Mouse (Mus musculus) heart, adult 11 months (tissue): Measurements from ENCODE around the gene Padi6.

Experiments
- DNase-seq: peaks from one replicate; pipeline ENCODE4 v3.0.0; 2022

The Padi6 gene

GRCm38 (mm10) chr4:140704166-140704565 is 38.3 kb downstream of the Padi6 start:
- DNase-seq: no peak

DNA sequence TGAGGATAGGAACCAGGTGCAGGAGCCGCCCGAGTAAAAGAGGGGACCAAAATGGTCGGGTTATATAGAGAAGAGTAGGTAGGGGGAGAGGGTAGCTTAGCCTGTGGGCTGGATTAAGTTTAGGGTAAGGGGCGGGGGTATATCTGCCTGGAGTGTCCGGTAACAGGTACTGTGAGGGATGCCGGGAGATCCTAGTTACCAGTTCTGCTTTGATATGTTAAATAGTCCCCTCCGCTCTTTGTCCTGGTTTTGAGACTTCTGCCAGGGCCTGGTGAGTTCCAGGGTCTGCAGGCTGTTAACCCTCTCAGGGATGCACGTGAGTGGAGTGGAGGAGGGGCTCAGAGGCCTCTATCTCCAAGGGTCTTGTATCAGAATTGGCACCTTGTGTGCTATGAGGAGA is 38.8 kb downstream of the Padi6 start:
- DNase-seq: peak; percentile 88

DNA sequence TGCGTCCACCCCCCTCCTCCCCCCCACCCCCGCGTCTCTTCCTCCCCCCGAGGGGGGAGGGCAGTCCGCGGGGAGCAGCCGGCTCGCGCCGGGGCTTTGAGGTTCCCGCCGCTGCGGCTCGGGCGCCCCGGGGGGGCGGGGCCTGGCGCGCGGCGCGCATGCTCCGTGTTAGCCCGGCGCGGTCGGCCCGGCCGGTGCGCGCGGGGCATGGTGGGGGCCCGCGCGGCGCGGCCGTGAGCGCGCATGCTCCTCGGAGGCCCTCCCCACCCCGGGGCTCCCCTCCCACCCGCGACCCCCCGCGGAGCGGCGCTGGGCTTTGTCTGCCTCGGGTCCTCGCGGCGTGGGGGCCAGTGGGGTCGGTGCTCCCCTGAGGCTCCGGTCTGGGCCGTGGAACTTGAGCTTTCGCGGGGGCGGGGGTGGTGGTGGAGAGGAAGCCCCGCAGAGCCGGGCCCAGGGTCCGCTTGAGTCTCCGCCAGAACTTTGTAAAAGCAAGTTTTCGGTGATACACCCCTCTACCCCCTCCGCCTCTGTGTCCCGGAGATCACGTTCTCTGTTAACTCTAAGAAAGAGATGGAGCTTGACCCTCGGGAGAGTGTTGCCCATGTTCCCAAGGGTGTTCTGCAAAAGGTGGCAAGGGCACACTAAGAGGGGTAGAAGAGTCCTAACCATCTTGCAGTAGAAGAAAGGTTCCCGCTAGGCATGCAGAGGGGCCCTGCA is 39.7 kb downstream of the Padi6 start:
- peak; percentile 99 for DNase-seq

GRCm38 (mm10) chr4:140701716-140702561 is 40.5 kb downstream of the Padi6 start:
- peak; percentile 94 for DNase-seq

DNA sequence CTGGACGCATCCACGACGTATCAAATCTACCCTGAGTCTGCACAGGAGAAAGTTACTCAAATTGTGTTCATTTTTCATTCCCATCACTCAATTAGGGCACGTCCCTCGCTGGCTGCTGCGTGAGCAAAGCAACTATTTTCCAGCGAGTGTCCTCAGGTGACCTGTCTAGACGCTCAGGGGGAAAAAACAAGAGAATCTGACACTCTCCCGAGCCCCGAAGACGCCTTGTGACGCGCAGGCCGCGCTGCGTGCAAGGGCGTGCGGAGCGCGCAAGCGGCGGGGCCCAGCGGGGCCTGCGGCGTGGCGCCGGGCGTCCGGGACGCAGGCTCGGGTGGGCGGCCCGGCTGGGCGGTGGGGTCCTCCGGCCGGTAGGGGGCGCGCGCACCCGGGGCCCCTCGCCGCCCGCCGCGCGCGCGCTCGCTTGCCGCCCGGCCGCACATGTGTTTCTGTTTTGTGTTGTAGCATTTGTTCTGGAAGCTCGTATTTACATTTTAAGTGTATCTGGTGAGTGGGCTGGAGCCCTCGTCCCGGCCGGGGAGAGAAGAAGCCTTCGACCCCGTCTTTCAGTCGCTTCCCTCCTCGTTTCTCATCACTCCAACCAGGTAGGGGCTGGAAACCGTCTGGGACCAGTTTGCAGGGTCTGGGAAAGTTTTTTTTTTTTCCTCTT is 41.3 kb downstream of the Padi6 start:
- peak; percentile 98 for DNase-seq

GRCm38 (mm10) chr4:140700269-140701018 is 42.0 kb downstream of the Padi6 start, which contains the start of gene Rcc2:
Rcc2 (plus strand) TSS chr4:140700541.
- DNase-seq: no peak

DNA sequence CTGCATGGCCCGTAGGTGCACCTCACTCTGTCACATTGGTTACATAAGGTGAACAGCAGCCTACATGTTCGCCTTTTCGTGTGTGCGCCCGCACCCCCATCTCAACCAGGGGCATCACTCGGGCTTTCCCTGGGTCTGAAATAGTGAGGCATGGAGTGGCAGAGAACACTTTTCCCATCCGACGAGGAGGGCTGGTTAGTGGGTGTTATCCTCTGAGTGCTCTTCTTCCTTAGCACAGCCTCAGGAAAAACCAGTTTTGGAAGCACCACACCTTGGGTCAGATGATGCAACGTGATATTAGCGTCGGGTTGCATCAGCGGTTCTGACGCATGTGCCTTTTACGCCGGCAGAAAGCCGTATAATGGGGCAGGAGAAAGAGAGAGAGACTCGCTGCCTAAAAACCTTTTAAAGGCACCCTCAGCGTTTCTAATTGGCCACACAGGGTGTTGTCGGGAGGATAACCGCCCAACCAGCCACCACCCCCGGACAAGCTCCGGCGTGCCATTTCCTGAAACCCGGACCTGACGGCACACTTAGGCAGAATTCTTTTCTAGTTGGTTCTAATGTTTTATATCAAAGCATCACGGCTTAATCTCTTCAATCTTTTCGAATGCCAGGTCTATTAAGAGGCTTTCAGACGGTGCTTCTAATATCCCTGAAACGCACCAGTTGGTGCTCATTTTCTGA is 42.9 kb downstream of the Padi6 start:
- peak; percentile 98 for DNase-seq

DNA sequence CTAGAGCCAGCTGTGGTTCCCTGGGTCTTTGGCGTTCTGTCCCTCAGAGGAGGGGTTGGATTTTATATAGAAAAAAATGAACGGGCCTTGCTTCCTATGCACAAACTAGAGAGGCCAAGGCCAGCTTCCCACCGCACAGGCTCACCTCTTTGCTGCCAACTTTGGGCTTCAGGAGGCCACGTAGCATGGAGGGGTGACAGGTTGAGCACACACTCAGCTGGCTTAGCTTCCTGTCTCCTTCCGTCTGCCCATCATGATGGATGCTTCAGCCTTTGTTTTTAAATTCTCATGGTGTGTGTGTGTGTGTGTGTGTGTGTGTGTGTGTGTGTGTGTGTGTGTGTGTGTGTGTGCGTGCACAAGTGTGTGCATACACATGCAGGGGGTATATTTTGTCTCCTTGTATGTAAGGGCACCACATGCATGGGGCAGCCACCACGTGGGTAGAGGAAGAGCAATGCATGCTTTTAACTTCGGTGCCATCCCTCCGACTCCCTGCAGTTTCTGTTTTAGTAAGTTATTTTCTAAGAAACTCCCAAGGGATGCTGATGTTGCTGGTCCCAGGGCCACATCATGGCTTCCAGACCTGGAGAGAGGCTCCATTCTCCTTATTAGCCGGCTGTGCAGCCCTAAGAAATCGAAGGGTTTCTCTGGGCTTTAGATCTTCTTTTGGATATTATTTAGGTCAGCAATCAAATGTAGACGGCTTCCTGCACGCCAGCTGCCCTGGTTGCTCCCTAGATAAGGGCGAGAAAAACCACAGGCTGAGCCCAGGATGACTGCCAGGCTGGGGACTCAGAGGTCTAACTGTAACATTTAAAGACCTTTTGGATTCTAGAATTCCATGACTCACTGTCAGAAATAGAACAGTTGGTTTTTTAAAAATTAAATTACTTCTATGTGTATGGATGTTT is 46.5 kb downstream of the Padi6 start:
- DNase-seq: no peak

DNA sequence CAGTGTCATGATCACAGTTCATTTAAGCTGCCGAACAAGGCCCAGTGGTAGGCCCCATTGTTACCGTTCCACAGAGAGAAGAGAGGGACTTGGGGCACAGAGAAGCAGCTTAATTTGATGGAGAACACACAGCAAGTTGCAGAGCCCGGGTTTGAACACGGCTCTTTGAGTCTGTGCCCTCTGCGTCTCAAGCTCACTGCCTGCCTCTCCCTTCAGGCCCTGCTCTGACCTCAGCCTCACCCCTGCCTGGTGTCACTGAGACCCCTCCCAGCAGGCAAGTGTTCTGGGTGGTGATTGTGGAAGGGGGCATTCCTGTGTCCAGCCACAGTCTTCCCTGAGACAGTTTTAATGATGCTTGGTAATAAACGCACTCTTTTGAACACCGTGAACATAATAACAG is 47.3 kb downstream of the Padi6 start:
- no peak for DNase-seq

DNA sequence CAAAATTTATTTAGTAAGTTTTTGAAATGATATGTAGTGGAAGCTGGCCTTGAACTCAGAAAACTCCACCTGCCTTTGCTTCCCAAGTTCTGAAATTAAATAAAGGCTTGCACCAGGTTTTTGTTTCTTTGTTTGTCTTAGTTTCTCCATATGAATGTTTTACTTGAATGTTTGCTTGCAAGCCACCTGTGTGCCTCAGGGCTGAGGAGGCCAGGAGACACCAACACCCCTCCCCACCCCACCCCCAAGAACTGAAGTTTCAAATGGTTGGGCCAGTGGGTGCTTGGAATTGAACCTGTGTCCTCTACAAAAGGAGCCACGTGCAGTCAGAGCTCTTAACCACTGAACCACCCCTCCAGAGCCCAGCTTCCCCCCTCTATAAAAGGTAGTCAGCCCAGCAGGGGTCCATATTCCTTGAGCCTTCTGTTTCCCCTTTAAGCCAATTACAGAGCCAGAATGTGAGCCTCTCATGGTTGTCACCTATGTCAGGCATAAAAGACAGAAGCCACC is 47.8 kb downstream of the Padi6 start:
- DNase-seq: no peak

- DNase-seq: no peak
These were observed 48.9 kb downstream of the Padi6 start for GRCm38 (mm10) chr4:140693513-140693912.

GRCm38 (mm10) chr4:140691481-140691880 is 51.0 kb downstream of the Padi6 start:
- no peak for DNase-seq

GRCm38 (mm10) chr4:140689873-140690655 is 52.4 kb downstream of the Padi6 start:
- no peak for DNase-seq

DNA sequence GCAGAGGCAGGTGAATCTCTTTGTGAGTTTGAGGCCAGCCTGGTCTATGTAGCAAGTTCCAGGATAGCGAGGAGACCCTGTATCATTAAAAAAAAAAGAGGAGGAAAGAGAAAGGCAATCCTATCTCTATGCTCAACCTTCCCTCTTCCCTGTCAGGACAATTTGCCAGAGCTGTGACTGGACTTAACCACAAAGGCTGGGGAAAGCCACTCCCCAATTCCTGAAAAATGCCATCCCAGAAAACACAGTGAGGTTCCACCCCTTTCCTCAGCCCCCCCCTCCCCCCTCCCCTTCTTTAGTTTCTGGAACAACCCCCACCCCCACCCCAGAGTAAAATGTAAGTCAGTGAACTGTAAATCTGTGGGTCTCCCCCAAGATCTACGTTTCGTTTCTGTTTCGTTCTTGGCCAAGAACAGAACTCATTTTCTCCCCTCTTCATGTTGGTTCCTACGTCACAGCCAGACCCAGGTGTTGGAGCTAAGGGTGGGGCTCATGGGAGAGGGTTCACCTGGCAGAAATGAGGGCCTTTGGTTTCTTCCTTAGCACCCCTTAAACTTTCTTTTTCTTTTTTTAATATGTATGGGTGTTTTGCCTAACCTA is 53.5 kb downstream of the Padi6 start:
- no peak for DNase-seq

DNA sequence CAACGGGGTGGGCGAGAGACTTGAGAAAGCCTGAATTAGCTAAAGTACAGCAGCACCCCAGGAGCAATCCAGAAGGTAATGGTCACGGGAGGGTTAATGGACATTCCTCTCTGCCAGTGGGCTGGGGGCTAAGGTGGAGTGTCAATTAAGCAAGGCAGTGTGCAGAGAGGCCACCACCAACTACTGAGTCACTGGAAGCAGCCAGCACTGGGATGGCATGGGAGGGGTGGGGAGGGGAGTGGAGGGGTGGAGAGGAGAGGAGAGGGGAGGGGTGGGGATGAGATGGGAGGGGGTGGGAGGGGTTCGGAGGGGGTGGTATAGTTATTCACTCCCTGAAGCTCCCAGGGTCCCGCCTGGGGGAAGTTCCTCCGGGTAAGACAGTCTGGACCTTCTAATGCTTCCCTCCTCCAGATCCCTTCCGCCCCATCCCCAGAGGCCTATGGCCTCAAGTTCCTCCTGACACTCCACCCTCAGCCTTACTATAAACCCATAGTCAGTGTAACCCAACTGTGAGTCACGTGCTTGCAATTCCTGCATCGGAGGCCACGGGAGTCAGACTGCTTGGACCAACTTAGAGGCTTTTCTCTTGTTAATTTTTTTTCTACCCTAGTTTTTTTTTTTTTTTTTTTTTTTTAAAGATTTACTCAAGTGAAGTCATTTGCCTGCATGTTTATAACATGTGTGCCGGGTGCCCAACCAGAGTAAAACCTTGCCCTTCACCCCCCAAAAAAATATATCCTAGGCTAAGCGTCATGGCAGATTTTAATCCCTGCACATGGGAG is 54.2 kb downstream of the Padi6 start:
- peak; percentile 95 for DNase-seq

DNA sequence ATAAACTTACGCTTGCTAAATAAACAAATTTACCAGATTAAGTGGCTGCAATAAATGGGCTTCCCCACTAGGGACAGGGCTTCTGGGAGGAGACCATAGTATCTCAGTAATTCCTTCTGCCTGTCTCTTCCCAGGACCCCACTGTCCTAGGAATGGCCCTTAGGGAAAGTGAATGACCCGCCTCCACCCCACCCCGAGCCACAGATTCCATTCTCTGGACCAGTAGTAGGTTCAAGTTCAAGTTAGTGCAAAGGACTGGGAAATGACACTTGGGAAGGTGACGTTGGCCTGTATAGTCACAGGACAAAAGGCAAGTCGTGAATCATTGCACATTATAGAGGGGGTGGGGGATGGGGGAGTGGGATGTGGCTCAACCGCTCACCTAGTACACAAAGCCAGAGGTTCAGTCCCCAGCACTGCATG is 57.6 kb downstream of the Padi6 start:
- DNase-seq: no peak

DNA sequence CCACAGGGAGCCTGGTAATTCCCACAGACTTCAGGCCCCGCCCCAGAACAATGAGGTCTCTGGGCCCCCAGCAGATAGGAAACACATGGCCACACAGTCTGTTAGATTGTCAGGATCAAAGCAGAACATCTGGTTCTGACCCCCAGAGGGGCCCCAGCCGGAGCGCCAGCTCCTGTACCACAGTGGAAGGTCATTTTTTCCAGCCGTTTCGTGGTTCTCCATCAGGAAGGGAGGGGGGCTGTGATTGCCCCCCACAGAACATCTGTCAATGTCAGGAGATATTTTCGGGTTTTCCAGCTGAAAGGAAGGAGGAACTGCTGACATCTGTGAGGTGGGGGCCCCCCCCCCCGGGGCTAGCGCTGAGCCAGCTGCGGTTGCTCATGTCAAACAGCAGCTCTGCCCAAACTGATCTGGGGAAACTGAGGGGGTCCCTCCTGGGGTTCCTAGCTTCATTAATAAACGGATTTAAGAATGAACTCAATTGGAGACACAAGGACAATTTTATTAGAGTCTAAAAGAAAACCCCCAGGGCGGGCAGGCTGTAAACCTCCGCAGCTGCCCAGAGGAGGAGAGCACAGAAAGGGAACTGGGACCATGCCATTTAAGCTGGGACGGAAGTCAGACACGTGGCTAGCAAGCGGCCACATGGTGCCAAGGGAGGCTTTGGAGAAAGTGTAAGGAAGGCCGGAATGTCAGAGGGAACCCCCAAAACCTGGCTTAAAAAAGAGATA is 58.1 kb downstream of the Padi6 start:
- peak; percentile 98 for DNase-seq

- DNase-seq: no peak
These were observed 58.8 kb downstream of the Padi6 start for GRCm38 (mm10) chr4:140683608-140684007.
